Mouse (Mus musculus): ENCODE measurements at regions not wholly inside any gene's neighbourhood (a gene's known extent, or its start where the extent isn't known, plus 50 kb on each side); places are given as distances from the start of the nearest gene placed in this dataset.

DNA sequence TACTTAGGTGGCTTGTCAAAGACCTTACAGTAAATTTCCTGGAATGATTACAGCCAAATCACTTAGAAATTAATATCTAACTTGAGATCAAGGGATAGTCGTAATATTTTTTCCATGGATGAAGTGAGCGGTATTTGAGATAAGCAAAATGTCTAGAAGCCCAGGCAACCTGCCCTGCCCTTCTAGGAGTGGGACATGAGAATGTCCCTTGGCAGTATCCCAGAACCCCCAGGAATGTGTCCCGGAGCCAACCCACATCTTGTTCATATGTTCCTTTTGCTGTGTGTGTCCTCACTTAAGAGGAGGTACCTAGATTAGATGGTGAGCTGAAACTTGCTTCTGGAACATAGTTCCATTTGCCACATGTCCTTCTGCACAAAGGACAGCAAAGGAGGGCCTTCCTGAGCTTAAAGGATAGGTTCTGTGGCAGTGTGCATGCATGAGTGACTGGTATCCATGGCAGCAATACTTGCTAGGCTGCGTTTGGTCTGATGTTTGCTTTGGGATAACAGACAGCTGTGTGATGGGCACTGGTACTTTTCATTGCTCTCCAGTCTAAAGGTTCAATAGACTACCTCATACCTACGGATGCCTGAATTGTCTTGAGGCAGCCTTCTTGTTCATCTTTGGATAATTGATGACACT, 231.0 kb upstream of the Krr1 start:
- DNase-seq (ENCODE audit: low read depth, low spot score): no peak

DNA sequence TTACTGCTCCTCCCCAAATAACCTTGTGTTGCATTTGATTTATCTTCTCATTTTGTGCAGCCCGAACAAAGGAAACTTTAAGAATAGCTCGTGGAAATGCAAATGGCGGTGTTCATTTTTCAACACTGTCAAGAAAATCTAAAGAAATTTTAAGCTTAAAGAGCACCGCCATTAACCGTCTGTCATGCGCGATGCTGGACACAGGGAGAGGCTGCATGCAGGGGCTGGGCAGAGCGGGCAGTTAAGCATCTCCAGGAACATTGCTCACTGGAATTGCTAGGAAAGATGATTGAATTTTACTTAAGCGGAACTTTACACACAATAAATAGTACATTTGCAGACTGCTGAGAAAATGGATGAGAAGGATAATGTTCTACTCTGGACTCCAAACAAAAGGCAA, 229.2 kb upstream of the Krr1 start:
- no peak for DNase-seq (ENCODE audit: low read depth, low spot score)

DNA sequence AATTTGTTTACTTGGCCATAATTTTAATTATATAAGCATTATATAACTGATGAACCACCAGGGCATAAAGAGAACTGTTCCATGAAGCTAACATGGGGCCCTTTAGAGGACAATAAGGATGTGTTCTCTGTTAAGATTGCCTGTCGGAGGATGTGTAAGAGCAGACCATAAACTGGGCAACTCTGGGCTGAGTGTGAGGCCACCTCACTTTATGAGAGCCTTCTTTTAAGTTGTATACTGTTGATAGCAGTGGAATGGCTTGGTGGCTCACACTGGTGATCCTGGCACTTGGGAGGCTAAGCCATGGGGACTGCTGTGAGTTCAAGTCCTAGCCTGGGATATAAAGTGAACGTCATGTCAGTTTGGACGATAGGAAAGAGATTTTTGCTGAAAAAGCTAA, 227.3 kb upstream of the Krr1 start:
- no peak for DNase-seq (ENCODE audit: low read depth, low spot score)

DNA sequence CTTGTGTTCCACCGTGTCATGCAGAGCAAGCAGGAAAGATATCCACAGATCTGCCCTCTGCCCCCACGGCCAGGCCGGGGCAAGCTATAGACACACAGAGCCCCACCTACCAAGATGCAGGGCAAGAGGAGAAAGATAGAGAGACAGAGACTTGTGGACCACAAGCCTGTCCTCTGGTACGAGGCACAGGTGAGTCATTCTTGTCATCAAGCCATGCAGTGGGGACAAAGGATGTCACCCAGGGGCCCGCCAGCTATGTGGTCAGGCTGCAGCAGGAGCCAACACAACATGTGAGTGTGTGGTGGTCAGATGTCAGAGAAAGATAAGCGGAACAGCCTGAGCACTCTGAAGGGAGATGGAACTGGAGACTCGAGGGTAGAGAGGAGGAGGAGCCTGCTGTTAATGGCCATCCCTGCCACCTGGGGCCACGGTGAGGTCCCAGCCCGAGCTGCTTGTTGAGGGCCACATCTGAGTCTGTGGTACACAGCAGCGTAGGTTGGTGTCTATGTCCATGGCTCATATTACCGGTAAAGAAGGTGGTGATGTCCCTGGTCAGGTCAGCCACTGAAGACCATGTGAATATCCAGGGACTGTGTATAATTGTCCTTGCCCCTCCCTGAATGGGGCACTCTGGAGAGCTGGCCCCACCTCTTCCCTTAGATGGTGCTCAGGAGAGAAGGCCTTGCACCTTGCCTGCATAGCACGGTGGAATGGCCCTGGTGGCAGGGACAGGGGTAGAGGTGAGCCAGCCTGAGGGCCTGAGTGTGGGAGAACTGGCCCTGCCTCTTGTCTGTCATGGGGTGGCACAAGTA, 226.2 kb upstream of the Krr1 start:
- DNase-seq (ENCODE audit: low read depth, low spot score): no peak

DNA sequence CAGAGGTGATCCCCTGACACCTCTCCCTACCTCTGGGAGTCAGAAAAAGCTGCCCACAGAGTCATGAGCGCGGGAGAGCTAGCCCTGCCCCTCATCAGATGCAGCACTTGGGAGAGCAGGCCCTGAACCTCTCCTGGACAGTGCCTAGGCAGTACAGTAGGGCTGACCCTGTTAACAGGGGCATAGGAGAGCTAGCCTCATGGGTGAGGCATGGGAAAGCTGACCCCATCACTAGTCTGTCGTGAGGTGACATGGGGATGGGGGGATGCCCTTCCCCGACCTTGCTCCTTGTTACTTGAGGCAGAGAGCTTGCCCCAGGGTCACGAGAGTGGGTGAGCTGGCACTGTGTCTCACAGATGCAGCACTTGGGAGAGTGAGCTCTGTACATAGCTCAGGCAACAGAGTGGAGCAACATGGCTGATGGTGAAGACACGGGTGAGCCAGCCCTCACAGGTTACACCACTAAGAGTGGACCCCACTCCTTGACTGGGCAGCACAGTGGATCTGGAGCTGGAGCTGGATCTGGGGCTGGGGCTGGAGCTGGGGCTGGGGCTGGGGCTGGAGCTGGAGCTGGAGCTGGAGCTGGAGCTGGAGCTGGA, 225.5 kb upstream of the Krr1 start:
- no peak for DNase-seq (ENCODE audit: low read depth, low spot score)

DNA sequence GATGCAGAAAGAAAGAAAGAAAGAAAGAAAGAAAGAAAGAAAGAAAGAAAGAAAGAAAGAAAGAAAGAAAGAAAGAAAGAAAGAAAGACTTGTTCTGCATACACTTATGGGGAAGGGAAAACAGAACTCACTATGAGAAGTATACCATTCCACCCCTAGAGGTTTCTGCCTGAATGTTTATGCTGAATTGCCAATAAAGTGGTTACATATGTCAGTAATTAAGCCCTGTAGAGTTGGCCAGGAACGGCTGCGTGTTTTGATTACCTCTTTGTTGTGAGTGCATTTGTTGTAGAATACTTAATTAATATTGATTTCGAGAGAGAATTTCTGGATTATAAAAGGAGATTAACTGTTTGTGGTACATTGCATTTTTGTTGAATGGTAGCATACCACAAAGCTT, 224.0 kb upstream of the Krr1 start:
- no peak for DNase-seq (ENCODE audit: low read depth, low spot score)

DNA sequence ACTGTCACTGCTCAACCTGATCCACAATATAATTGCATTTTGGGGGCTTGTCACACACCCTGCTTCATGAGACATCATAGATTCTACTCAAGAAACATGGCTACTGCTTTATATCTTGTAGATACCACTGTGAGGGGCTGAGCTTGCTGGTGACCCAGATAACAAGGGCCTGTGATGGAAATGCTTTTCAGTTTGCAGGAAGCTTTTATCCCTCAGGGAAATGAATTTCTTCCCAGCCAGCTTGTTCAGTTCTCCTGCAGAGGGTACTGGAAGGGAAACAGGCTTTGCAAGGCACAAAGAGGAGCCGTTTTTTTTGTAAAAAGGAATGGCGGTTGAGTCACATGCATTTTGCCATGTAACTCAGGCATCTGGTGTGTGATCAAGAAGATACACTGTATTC, 218.8 kb upstream of the Krr1 start:
- no peak for DNase-seq (ENCODE audit: low read depth, low spot score)

DNA sequence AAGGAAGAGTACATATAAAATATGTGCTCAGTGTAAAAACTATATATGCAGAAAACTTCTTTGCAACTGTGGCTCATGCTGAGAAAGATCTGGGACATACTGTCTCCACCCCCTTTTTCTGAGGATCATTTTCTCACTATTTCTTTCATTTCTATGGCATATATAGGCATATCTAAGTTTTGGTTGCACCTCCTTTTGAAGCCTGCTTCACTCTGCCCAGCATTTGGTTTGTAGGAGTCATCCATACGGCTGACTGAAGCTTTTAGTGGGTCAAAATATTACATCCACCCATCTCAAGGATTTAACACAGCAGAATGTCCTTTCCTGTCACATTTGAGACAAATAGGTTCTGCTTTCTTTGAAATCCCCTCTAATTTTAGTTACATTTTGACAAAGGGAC, 216.5 kb upstream of the Krr1 start:
- no peak for DNase-seq (ENCODE audit: low read depth, low spot score)

DNA sequence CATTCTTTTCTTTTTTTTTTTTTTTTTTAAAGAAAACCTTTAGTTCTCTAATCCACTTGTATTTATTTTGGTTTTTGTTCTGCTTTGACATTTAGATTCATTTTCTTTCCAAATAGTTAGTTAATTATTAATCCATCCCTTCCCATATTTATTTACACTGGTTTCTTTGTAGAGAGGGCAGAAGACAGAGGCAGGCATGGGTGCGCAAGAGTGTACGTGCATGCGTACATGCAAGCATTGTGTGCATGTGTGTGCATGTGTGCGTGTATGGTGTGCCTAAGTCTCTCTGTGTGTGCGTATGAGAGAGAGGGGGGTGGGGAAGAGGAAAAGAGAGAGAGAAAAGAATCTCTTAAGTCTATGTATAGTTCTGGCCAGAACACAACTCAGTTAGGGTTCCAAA, 215.9 kb upstream of the Krr1 start:
- DNase-seq (ENCODE audit: low read depth, low spot score): no peak

DNA sequence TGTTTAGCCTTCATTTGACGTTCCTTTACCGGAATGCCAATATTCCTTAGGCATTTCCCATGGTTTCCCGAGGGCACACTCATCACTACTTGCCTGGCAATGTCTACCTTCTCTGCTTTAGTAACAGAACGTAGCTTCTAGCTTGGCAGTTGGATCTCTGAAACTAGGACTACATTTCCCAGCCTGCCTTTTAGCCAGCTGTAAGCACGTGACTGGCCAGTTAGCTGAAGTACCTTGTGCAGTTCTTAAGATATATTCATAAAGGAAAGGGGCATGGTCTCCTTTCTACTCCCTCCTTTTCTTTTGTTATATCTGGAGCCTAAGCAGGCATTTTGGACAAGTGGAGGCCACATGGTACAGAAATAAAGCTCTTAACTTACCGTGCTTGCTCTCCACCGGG, 214.8 kb upstream of the Krr1 start:
- DNase-seq (ENCODE audit: low read depth, low spot score): no peak

DNA sequence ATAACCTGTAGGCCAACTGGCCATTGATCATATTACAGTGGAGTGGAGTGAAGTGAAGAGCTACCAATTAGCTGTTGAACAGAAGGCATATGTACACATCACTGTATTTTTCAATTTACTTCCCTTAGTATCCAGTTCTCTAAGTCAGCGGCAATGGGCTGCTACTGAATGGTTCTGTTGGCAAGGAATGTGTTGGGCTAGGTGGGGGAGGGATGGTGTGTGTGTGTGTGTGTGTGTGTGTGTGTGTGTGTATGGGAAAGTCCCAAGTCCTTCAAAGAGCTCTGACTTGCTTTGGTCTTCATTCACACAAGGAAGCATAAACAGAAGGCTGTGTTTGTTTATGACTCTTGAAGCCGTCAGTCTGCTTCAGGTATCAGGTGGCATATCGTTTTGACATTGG, 213.0 kb upstream of the Krr1 start:
- DNase-seq (ENCODE audit: low read depth, low spot score): no peak

DNA sequence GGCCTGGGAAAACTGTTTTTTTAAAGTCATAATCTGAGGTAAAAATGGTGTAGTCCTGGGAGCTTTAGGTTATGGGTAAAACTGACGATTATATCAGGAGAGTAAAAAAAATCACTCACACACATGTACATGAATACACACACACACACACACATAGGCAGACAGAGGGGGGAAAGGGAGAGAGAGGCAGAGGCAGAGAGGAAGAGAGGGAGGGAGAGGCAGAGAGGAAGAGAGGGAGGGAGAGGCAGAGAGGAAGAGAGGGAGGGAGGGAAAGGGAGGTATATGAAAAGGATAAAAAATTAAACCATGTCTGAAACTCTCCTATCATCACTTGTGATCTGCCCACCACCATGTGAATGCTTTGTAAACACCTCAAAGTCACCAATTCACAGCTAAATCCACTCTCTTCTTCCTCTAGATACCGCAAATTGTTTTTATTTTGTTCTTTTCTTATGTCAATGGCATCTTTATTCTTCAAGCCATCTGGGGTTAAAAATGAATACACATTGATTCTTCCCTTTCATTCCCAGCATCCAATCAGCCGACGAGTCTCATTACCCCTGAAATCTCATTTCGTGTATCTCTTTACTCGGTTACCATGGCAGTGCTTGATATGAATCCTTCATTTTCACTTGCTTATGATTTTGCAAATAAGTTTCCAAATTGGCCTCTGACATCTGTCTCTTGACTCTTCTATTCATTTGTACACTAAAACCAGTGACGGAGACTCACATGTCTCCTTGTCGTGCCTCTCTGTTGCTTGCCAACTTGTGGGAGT, 209.5 kb upstream of the Krr1 start:
- no peak for DNase-seq (ENCODE audit: low read depth, low spot score)

DNA sequence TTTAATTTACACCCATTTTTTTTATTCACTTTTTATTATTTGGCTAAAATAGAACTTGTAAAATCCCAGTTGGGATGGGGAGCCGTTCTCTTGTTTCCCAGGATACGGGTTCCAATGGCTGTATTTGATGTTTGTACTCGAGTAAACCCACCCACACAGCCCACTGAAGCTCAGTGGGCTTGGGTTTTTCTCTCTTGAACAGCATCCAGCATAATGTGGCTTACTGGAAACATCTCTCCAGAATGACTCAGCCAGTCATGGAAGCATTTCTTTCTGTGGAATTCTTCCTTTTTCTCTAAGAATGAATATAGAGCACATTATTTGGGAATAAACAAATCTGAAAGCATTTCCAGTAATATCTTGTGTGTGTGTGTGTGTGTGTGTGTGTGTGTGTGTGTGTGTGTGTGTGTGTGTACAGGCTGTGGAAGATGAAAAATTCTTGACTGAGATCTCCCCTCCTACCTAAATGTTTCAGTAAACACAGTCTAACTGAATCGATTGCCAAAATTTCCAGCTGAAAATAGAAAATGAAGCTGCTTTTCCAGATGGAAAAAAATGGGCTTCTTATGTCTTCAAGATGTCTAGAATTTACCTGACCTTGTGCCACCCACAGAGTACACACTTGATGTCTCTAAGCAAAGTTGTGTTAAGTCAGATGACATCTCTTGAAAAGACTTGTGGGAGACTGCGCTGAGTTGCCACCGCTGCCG, 205.3 kb upstream of the Krr1 start:
- no peak for DNase-seq (ENCODE audit: low read depth, low spot score)

DNA sequence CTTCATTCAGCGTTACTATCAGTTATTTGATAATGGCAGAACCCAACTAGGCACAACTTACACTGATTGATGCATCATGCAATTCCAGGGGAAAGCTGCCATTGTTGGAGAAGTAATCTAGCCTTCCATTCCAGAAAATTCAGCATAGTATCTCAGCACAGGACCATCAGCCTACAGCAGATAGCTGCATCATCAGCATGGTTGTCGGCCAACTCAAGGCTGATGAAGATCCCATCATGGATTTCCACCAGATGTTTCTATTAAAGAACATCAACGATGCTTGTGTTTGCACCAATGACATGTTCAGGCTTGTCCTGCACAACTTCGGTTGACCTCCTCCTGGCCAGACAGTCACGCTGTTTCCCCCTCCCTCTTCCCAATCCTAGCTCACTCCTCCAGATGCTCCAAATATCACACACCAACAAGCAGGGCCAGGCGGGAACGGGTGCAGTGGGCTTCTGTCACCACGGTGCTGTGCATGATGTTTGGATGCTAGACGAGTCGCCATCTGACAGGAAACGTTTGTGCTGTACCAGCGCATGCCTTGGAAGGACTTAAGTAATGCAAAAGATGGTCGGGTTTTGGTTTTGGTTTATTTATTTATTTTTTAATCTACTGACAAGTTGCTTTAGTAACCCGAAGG, 204.5 kb upstream of the Krr1 start:
- DNase-seq (ENCODE audit: low read depth, low spot score): no peak

DNA sequence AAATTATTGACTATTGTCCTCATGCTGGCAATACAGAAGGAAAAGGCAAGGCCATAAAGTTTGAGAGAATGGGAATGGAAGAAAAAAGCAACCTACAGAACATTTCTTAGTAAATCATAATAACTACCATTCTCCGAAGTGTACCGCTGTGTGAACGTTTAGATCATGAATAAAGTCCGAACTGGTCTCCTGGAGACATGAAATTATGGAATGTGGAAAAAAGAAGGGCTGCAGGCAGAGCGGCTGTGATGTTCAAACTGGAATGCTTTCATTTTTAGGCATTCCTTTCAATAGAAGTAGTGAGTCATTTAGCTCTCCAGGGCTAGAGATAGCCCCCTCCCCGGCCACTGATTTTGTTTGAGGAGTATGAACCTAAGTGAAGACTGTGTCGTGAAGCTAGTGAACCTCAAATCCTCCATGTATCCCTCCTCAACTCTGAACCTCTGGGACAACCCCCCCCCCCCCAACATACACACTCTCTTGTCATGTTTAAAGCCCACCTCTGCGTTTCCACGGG, 202.9 kb upstream of the Krr1 start:
- DNase-seq (ENCODE audit: low read depth, low spot score): no peak

DNA sequence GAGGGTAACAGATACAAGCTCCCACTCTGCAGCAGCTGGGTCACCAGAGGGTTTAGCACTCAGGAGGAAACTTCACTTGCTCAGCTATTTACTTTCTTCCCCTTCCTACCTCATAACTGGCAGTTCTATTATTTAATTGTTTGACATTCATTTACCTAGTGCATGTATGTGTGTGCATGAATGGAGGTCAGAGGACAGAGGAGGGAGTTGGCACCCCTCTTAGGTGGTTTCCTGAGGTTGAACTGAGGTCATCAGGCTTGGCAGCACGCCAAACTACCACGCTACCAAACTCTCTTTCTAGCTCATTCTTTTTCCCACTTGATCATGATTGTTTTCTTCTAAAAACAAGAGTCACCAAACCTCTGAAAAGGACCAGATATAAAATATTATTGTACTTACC, 202.4 kb upstream of the Krr1 start:
- DNase-seq (ENCODE audit: low read depth, low spot score): no peak

DNA sequence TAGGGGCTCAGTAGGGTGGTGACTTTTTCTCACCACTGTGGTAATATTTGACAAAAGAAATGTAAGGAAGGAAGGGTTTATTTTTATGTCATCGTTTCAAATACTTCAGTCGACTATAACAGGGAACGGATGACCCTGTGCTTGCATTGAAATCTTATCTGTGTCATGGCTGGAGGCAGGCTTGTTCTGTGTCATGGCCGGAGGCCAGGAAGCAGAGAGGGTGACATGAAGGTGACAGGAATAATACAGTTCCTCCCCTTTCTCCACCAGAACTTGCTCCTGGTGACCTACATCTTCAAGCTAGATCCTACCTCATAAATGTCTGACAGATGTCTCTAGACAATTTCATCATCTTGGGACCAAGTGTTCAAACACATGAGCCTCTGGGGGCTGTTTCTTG, 201.5 kb upstream of the Krr1 start:
- DNase-seq (ENCODE audit: low read depth, low spot score): no peak

DNA sequence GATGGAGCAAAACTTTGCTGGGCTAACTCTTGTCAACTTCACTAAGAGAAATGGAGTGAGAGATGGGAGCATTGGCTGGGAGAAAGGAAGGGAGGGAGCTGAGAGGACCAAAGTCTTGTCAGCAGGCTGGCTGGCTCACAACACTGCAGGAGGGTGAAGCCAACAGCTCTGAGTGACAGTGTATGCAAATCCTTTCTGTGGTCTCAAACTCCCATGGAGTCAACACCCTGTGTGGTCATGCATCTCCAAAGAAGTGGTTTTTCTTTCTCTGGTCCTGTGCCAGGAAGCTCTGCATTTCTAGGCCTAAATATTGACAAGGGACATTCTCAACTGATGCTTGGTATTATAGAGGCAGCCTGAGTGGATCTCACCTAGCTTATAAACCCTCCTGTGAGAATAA, 194.9 kb upstream of the Krr1 start:
- no peak for DNase-seq (ENCODE audit: low read depth, low spot score)

DNA sequence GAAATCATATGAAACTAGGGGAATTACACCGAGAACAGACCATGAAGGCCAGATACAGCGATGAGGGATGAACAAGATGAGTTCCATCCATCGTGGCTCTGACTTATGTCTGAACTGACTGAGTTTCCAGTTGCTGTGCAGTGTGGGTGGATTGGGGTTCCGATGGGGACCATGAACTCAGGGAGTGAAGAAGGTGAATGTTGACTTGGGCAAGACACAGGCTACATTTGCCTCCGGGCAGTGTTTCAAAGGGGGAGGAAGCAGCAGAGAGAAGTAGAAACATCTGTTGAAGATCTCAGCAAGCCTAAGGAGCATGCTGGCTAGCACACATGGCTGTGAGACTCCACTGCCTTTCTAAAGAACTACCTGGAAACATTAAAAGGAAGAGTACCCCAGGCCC, 194.4 kb upstream of the Krr1 start:
- DNase-seq (ENCODE audit: low read depth, low spot score): no peak

DNA sequence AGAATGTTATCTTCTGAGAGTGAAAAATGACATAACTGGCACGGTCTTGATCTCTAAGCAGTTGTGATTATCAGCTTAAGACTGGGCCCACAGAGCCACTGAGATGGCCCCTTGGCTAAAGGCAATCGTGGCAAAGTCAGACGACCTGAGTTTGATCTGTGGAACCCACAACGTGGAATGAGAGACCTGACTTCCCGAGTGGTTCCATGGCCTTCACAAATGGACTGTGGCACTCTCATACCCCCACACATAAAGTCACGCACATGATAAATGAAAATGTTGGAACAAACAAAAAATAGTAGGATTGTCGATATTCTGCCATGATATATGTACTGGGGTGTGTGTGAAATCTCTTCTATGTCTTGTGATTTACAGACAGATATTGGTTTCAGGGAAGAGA, 192.5 kb upstream of the Krr1 start:
- DNase-seq (ENCODE audit: low read depth, low spot score): no peak

DNA sequence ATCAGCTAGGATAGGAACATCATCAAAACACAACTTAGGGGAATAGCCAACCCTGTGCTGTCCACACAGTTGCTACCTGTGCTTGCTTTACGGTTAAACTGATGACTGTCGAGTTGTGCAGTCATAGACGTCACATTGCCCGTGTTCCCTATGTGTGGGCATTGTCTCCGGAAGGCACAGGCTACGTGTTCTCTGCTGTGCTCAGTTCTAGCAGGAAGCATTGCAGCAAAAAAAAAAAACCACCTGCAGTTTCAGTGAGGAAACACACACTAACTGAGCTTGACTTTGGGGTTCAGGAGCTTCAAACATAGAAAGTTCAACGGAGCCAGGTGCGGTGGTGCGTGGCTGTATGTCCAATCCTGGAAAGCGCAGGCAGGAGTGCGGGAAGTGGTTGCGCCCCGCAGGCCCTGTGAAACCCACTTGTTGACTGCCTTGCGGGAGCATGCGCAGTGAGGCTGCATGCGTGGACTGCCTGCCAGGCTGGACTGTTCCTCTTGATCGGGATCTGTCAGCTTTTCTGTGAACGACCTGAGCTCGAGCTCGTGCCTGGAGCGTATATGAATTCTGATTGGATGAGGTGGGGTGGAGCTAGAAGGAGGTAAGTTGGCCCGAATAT, 190.2 kb upstream of the Krr1 start:
- DNase-seq (ENCODE audit: low read depth, low spot score): no peak

Data from retina, adult 2 months (tissue).